Mouse (Mus musculus) heart, embryonic 13.5 days (tissue): Measurements from ENCODE around the gene Alox5. TPM values are rescaled to one million over a fixed set of nuclear protein-coding genes. Genes with fewer than 3 reads are reported as not detected.

Experiments used
- ATAC-seq: fragments of 200-750 bp; cut with Nextera tagmentation; 2 replicates; pipeline ENCODE4 v1.8.0; 2017; ENCODE audit warnings: moderate TSS enrichment; ENCODE audit not compliant: insufficient number of reproducible peaks, low FRiP score, low TSS enrichment; ENCODE audit errors: extremely low read depth
- H3K27ac ChIP-seq: fragments of 300-500 bp; sonication (generic); replicated peaks from 2 replicates; pipeline ENCODE4 v1.5.1; 2015; ENCODE audit warnings: moderate library complexity, mild to moderate bottlenecking, inconsistent platforms
- H3K27me3 ChIP-seq: fragments of 300-500 bp; sonication (generic); replicated peaks from 2 replicates; pipeline ENCODE4 v1.6.1; 2015; ENCODE audit warnings: mild to moderate bottlenecking, inconsistent platforms
- H3K36me3 ChIP-seq: fragments of 300-500 bp; sonication (generic); 2 replicates; pipeline ENCODE4 v1.6.1; 2015; ENCODE audit warnings: mild to moderate bottlenecking, inconsistent platforms
- H3K4me1 ChIP-seq: fragments of 300-500 bp; sonication (generic); 2 replicates; pipeline ENCODE4 v1.6.1; 2015; ENCODE audit warnings: inconsistent platforms
- H3K4me2 ChIP-seq: fragments of 300-500 bp; sonication (generic); 2 replicates; pipeline ENCODE4 v1.6.1; 2015; ENCODE audit warnings: inconsistent platforms, mild to moderate bottlenecking, moderate library complexity
- H3K4me3 ChIP-seq: fragments of 300-500 bp; sonication (generic); 2 replicates; pipeline ENCODE4 v1.5.1; 2015; ENCODE audit warnings: moderate library complexity, mild to moderate bottlenecking, inconsistent platforms
- H3K9ac ChIP-seq: fragments of 300-500 bp; sonication (generic); 2 replicates; pipeline ENCODE4 v1.6.1; 2015; ENCODE audit warnings: inconsistent platforms, mild to moderate bottlenecking, moderate library complexity
- H3K9me3 ChIP-seq: fragments of 300-500 bp; sonication (generic); 2 replicates; pipeline ENCODE4 v1.6.1; 2016; ENCODE audit warnings: inconsistent platforms
- WGBS: fragments of 180-500 bp; shearing (Covaris S2); methylation state at CpG from one replicate; pipeline ENCODE4 v1.1.7; 2015; ENCODE audit warnings: mixed read lengths; 5-methylcytosine and 5-hydroxymethylcytosine counted together
- polyA plus RNA-seq: library from polyadenylated mRNA; unstranded; fragments of >200 nt; fragmentation: Nextera tagmentation; extraction: Ambion mirVana; gene quantifications from 2 replicates; pipeline ENCODE4 v1.2.1, GENCODE M21; 2015

Gene Alox5
- polyA plus RNA-seq, 1 experiment from 2014 or later, result 2.9 TPM

DNA sequence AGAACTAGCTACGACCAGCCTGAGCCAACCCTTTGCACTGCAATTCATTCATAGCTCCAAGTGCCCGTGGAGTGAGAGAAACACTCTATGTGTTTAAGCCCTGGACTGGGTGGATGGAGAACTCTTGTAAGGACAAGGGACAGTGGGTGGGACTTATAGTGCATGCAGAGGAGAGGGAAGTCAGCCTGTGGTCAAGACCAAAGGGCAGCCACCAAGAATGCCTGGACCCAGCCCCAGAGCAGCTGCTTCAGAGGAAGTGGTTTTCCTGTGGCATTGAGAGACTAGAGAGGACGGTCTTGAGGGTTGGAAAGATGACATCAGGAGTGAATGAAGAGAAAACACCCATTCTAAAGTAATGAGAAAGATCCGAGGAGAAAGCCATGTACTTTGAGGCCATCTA lies 5.2 kb downstream of the Alox5 start:
- peaks cover 20% of the 10 kb centered on the region for H3K27me3 ChIP-seq
- H3K9me3 ChIP-seq, result no peaks in the 10 kb centered on the region
- 64% methylated on average over 4 of the region's 4 CpGs for WGBS
- no peak overlapping the region for H3K9ac ChIP-seq
- peaks cover 10% of the 10 kb centered on the region; the same call in 1 of the 2 replicates for H3K4me1 ChIP-seq
- no peak overlapping the region for H3K27ac ChIP-seq
- H3K36me3 ChIP-seq, result no peaks in the 10 kb centered on the region
- no peak overlapping the region for H3K4me3 ChIP-seq
- no peak overlapping the region for H3K4me2 ChIP-seq
- ATAC-seq, result no peak

DNA sequence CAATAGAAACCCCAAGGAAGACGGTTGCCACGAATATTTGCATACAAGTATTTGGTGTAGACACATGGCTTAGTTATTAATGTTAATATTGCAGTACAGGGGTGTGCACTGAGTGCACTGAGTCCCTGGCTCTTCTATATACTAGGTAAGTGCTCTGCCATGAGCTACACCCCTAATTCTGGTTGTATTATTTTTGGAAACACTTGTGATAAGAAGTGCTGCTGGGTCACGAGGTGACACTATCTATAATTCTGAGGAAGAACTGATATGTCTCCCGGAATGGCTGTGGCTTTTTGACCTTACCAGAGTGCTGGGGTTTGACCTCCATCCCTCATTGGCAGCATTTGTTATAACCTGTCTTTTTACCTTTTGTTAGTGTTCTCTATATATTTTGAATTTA lies 20.1 kb downstream of the Alox5 start:
- no peaks in the 10 kb centered on the region for H3K36me3 ChIP-seq
- no peaks in the 10 kb centered on the region; the same call in 1 of the 2 replicates for H3K9me3 ChIP-seq
- H3K4me1 ChIP-seq, result peaks cover 16% of the 10 kb centered on the region
- 25% methylated on average over 4 of the region's 4 CpGs for WGBS
- H3K27me3 ChIP-seq, result no peaks in the 10 kb centered on the region
- peak overlapping the region; percentile 42 for H3K4me2 ChIP-seq
- peak overlapping the region; percentile 82 for H3K27ac ChIP-seq
- H3K9ac ChIP-seq, result no peak overlapping the region
- ATAC-seq, result no peak
- H3K4me3 ChIP-seq, result no peak overlapping the region

DNA sequence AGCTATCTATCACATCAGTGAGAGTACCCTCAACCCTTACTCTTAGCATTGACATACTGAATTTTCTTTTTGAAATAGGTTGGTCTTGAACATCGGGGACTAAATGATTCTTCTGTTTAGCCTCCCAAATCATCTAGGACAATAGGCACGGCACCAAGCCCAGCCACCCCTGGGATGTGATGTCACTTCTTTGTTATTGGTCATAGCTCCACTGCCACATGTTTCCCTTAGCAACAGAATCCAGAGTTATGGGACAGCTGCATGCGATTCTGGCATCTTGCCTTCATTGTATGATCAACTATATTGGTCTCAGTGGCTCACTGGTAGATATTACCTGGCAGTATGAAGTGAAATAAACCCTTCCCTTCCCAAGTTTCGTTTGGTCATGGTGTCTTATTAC lies 20.5 kb downstream of the Alox5 start:
- H3K36me3 ChIP-seq, result no peaks in the 10 kb centered on the region
- no peak overlapping the region for H3K4me3 ChIP-seq
- no peaks in the 10 kb centered on the region for H3K27me3 ChIP-seq
- peak overlapping the region; percentile 82 for H3K27ac ChIP-seq
- H3K4me1 ChIP-seq, result peaks cover 16% of the 10 kb centered on the region
- ATAC-seq, result no peak
- peak overlapping the region; percentile 42 for H3K4me2 ChIP-seq
- H3K9ac ChIP-seq, result no peak overlapping the region
- 48% methylated on average over 4 of the region's 4 CpGs for WGBS
- no peaks in the 10 kb centered on the region; the same call in 1 of the 2 replicates for H3K9me3 ChIP-seq

DNA sequence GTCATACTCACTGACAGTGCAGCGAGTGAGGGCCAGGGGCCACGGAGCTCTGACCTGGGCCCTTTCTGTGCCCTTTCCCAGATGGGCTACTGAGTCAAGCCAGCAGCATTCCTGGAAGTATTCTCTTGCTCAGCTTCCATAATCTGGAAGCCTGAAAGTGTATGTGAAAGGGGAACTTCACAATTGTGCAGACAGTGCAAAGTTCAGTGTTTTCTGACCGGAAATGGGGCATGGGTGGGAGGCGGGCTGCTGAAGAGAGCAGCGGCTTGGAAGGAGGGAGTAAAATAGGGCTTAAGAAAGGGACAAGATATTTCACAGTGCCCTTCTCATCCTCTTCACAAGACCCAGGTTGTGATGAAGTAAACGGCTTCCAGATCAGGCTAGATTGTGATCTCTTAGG lies 21.4 kb downstream of the Alox5 start:
- no peak overlapping the region for H3K9ac ChIP-seq
- 81% methylated on average over 6 of the region's 6 CpGs for WGBS
- H3K36me3 ChIP-seq, result no peaks in the 10 kb centered on the region
- H3K4me1 ChIP-seq, result peaks cover 16% of the 10 kb centered on the region
- no peak for ATAC-seq
- H3K4me3 ChIP-seq, result no peak overlapping the region
- no peak overlapping the region for H3K27ac ChIP-seq
- H3K27me3 ChIP-seq, result no peaks in the 10 kb centered on the region
- no peak overlapping the region for H3K4me2 ChIP-seq
- H3K9me3 ChIP-seq, result no peaks in the 10 kb centered on the region; the same call in 1 of the 2 replicates

DNA sequence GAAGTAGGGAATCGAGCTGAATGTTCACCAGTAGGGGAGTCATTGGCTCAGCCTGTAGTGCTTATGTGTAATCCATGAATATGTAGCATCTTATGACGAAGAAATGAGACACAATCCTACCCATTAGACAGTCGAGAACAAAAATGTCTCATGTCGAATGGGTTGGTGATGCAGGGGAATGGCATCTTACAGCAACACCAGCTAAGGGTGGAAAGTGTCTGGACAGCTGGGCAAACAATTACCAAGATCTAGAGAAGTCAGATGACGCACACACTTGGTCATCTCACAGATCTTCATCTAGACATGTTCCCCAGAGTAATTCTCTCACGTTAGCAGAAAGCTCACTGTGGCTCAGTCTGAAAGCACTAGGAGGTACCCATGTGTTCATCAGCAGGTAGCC lies 22.1 kb downstream of the Alox5 start:
- peaks cover 16% of the 10 kb centered on the region for H3K4me1 ChIP-seq
- 73% methylated on average over 6 of the region's 6 CpGs for WGBS
- no peak overlapping the region for H3K9ac ChIP-seq
- H3K9me3 ChIP-seq, result no peaks in the 10 kb centered on the region; the same call in 1 of the 2 replicates
- H3K27ac ChIP-seq, result no peak overlapping the region
- no peak overlapping the region for H3K4me2 ChIP-seq
- ATAC-seq, result no peak
- H3K27me3 ChIP-seq, result no peaks in the 10 kb centered on the region
- no peak overlapping the region for H3K4me3 ChIP-seq
- no peaks in the 10 kb centered on the region for H3K36me3 ChIP-seq

DNA sequence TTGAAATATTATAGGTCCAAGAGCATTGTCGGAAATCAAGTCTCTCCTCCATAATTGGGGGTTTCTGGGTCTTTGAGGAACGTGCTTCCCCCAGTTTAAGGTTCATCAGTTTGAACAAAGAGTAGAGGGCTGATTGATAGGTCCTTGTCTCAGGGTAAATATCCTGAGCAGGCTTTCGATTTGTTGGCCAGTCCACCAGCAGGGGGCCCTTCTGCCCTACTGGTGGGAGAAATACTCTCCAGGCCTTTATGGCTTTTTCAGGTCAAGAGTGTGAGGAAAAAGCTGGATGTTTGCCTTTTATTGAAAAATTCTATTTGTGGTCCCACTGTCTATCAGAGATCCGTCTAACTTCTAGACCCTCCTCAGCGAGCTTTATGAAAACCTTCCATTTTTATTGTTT lies 32.7 kb downstream of the Alox5 start:
- no peak for ATAC-seq
- peaks cover 3% of the 10 kb centered on the region; the same call in 1 of the 2 replicates for H3K27me3 ChIP-seq
- no peak overlapping the region for H3K4me3 ChIP-seq
- H3K4me2 ChIP-seq, result no peak overlapping the region
- no peaks in the 10 kb centered on the region for H3K4me1 ChIP-seq
- H3K27ac ChIP-seq, result no peak overlapping the region
- H3K9ac ChIP-seq, result no peak overlapping the region
- 57% methylated on average over 5 of the region's 5 CpGs for WGBS
- H3K9me3 ChIP-seq, result peaks cover 6% of the 10 kb centered on the region; the same call in 1 of the 2 replicates
- no peaks in the 10 kb centered on the region for H3K36me3 ChIP-seq

DNA sequence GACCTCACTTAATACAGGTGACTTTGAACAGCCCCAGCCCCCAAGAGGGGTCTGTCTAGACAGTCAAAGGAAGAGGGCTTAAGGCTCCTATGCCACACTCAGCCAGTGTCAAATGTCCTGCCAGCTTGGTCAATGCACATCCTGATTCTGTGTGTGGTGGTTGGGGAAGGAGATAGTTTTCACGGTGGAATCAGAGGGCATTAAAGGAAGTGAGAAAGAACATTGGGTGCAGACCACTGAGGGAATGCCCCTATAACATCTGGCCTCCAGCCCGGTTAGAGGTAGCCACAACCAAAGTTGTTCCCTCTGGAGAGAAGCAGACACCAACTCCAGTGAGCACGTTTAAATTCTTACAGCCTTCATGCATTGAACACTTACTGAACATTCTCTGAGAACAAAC lies 33.4 kb downstream of the Alox5 start:
- no peak overlapping the region for H3K4me2 ChIP-seq
- no peaks in the 10 kb centered on the region for H3K4me1 ChIP-seq
- 74% methylated on average over 3 of the region's 3 CpGs for WGBS
- peaks cover 6% of the 10 kb centered on the region; the same call in 1 of the 2 replicates for H3K9me3 ChIP-seq
- peaks cover 3% of the 10 kb centered on the region; the same call in 1 of the 2 replicates for H3K27me3 ChIP-seq
- H3K9ac ChIP-seq, result no peak overlapping the region
- H3K27ac ChIP-seq, result no peak overlapping the region
- H3K4me3 ChIP-seq, result no peak overlapping the region
- no peaks in the 10 kb centered on the region for H3K36me3 ChIP-seq
- ATAC-seq, result no peak

DNA sequence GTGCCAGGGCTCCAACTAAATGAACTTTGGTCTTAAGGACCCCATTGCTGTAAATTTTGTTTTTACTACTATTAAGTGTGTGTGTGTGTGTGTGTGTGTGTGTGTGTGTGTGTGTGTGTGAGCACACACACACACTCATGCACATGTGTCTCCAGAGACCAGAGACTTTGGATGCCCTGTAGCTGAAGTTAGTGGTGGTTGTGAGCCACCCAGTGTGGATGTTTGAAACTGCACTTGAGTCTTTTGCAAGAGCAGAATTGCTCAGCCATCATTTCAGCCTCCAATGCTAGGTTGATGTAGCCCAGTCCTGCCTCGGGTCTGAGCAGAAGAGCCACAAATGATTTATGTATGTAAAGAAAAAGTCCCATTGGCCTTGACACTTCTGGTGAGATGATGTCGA lies 37.3 kb downstream of the Alox5 start:
- H3K36me3 ChIP-seq, result no peaks in the 10 kb centered on the region
- H3K9me3 ChIP-seq, result no peaks in the 10 kb centered on the region
- H3K27ac ChIP-seq, result no peak overlapping the region
- H3K4me2 ChIP-seq, result no peak overlapping the region
- no peaks in the 10 kb centered on the region for H3K4me1 ChIP-seq
- H3K4me3 ChIP-seq, result no peak overlapping the region
- H3K27me3 ChIP-seq, result peaks cover 3% of the 10 kb centered on the region; the same call in 1 of the 2 replicates
- no peak for ATAC-seq
- 48% methylated on average over 2 of the region's 2 CpGs for WGBS
- no peak overlapping the region for H3K9ac ChIP-seq

DNA sequence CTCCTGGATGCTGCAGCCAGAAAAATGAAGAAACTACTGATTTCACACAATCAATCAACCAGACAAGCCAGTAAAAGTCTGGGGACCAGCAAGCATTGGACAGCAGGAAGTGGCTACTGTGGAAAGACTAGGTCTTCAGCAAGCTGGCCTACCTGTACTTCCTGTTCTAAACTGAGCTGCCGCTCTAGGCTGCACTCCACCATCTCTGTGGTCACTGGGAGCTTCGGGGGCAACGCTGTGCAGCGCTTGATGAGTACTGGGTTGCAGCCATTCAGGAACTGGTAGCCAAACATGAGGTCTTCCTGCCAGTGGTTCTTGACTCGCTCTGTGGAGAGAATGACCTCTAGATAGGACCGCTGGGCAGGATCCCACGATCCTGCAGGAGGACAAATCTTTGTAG lies 38.0 kb downstream of the Alox5 start:
- WGBS, result 79% methylated on average over 7 of the region's 7 CpGs
- no peak overlapping the region for H3K4me3 ChIP-seq
- H3K27ac ChIP-seq, result no peak overlapping the region
- no peaks in the 10 kb centered on the region for H3K4me1 ChIP-seq
- no peak for ATAC-seq
- peaks cover 3% of the 10 kb centered on the region; the same call in 1 of the 2 replicates for H3K27me3 ChIP-seq
- no peak overlapping the region for H3K4me2 ChIP-seq
- H3K9me3 ChIP-seq, result no peaks in the 10 kb centered on the region
- no peaks in the 10 kb centered on the region for H3K36me3 ChIP-seq
- no peak overlapping the region for H3K9ac ChIP-seq

DNA sequence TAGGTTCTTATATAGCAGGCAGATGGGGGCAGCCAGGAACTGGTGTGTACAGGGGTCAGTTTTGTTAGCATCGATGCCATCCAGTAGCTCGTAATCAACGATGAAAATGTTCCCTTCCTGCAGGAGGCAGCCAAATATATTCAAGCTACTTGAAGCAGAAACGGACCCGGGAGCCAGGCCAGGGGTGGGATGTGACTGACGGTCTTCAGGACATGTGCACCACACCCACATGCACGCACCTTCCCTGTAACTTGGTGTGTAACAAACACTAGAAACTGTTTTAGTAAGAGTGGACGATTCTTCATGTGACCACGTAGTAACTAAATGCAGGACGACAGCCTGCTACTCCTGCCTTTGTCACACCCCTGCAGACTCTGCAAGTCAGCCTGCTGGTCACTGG lies 40.7 kb downstream of the Alox5 start:
- no peak overlapping the region for H3K4me2 ChIP-seq
- H3K9ac ChIP-seq, result no peak overlapping the region
- H3K27ac ChIP-seq, result no peak overlapping the region
- 71% methylated on average over 10 of the region's 10 CpGs for WGBS
- H3K4me1 ChIP-seq, result peaks cover 7% of the 10 kb centered on the region; the same call in 1 of the 2 replicates
- no peaks in the 10 kb centered on the region for H3K27me3 ChIP-seq
- no peaks in the 10 kb centered on the region for H3K9me3 ChIP-seq
- no peak overlapping the region for H3K4me3 ChIP-seq
- no peak for ATAC-seq
- H3K36me3 ChIP-seq, result no peaks in the 10 kb centered on the region

DNA sequence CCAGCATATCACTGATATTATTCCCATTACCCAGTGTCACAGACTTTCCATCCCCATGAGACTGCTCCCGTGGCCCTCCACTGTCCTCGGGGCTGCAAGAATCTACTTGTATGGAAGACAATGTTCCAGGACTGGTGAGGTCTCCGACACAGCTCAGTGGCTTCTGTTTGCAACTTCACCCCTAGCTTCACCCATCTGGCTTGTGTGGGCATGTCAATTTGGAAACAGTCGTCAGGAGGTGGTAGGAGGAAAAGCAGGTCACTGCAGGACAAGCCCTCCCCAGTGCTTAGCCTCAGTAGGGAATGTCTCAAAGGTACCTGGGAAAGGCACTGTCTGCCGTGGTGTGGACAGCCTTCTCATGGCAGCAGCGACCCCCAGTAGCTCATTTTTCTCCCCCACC lies 41.3 kb downstream of the Alox5 start:
- H3K36me3 ChIP-seq, result no peaks in the 10 kb centered on the region
- no peak overlapping the region for H3K4me2 ChIP-seq
- H3K27me3 ChIP-seq, result no peaks in the 10 kb centered on the region
- no peak overlapping the region for H3K27ac ChIP-seq
- H3K4me1 ChIP-seq, result peaks cover 9% of the 10 kb centered on the region; the same call in 1 of the 2 replicates
- WGBS, result 55% methylated on average over 6 of the region's 6 CpGs
- H3K4me3 ChIP-seq, result no peak overlapping the region
- no peak overlapping the region for H3K9ac ChIP-seq
- no peak for ATAC-seq
- H3K9me3 ChIP-seq, result no peaks in the 10 kb centered on the region

DNA sequence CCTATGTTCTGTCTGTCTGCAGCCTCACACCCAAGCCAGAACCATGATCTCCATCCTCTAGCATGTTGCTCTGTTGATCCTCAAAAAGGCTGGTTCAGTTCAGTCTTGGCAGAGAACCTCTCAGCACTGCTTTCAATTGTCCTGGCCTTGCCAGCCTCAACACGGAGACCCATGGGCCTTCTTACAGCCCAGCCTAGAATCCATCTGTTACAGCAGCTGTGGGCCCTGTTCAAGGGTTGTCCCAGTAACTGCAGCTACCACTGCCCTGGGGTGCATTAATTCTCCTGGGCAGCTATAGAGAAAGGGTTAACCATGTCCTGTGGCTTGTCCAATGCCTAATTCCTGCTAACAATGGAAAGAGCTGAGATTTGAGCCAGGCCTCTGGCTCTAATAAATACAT lies 42.5 kb downstream of the Alox5 start:
- Histone ChIP-seq H3K9me3 (no peaks in the 10 kb centered on the region), H3K27me3 (no peaks in the 10 kb centered on the region), H3K4me3 (no peak overlapping the region), H3K36me3 (no peaks in the 10 kb centered on the region), H3K4me1 (peaks cover 13% of the 10 kb centered on the region), H3K27ac (no peak overlapping the region), H3K4me2 (no peak overlapping the region), H3K9ac (no peak overlapping the region)
- ATAC-seq, result no peak
- 69% methylated on average over 1 of the region's 1 CpGs for WGBS
